Mouse (Mus musculus): ENCODE results near the gene Ogdh.
A peak's percentile ranks its signal among the peaks of the same experiment; 100 is the strongest.
"Not testable (repeated sequence)": the region's sequence is repeated elsewhere in the genome, so short reads cannot be mapped to it uniquely, and the experiment has no call there.

The Ogdh gene

GRCm38 (mm10) chr11:6365885-6366284 is 74.5 kb downstream of the Ogdh start:
- DNase-seq (ENCODE audit: low read depth, low spot score), result peak; percentile 91

- DNase-seq (ENCODE audit: low read depth, low spot score), result no peak
These were observed 75.0 kb downstream of the Ogdh start for GRCm38 (mm10) chr11:6366434-6366833.

- no peak for DNase-seq (ENCODE audit: low read depth, low spot score)
These were observed 75.7 kb downstream of the Ogdh start for GRCm38 (mm10) chr11:6367156-6367555.

GRCm38 (mm10) chr11:6367986-6368385 is 76.6 kb downstream of the Ogdh start:
- DNase-seq (ENCODE audit: low read depth, low spot score), result not testable (repeated sequence)

- no peak for DNase-seq (ENCODE audit: low read depth, low spot score)
These were observed 80.1 kb downstream of the Ogdh start for GRCm38 (mm10) chr11:6371376-6372155.

- DNase-seq (ENCODE audit: low read depth, low spot score), result no peak
These were observed 81.4 kb downstream of the Ogdh start for GRCm38 (mm10) chr11:6372784-6373183.

GRCm38 (mm10) chr11:6380916-6381315 is 89.5 kb downstream of the Ogdh start:
- DNase-seq (ENCODE audit: low read depth, low spot score), result no peak

- no peak for DNase-seq (ENCODE audit: low read depth, low spot score)
These were observed 96.8 kb downstream of the Ogdh start for GRCm38 (mm10) chr11:6388126-6388725.

GRCm38 (mm10) chr11:6388726-6389413 is 97.4 kb downstream of the Ogdh start, which contains the start of gene Zmiz2:
Gene Zmiz2, plus strand, starts transcription at chr11:6389074.
- peak; percentile 96 for DNase-seq (ENCODE audit: low read depth, low spot score)

- DNase-seq (ENCODE audit: low read depth, low spot score), result peak; percentile 50
These were observed 98.1 kb downstream of the Ogdh start for GRCm38 (mm10) chr11:6389483-6389921.

- DNase-seq (ENCODE audit: low read depth, low spot score), result no peak
These were observed 99.1 kb downstream of the Ogdh start for GRCm38 (mm10) chr11:6390376-6391053.

GRCm38 (mm10) chr11:6391516-6392276 is 100.3 kb downstream of the Ogdh start:
- DNase-seq (ENCODE audit: low read depth, low spot score), result peak; percentile 75

- DNase-seq (ENCODE audit: low read depth, low spot score), result no peak
These were observed 101.4 kb downstream of the Ogdh start for GRCm38 (mm10) chr11:6392857-6393256.

GRCm38 (mm10) chr11:6393866-6394265 is 102.4 kb downstream of the Ogdh start:
- no peak for DNase-seq (ENCODE audit: low read depth, low spot score)

- no peak for DNase-seq (ENCODE audit: low read depth, low spot score)
These were observed 104.1 kb downstream of the Ogdh start for GRCm38 (mm10) chr11:6395565-6395964.

- no peak for DNase-seq (ENCODE audit: low read depth, low spot score)
These were observed 106.7 kb downstream of the Ogdh start for GRCm38 (mm10) chr11:6398141-6398540.

GRCm38 (mm10) chr11:6402515-6403510 is 111.4 kb downstream of the Ogdh start:
- peak; percentile 80 for DNase-seq (ENCODE audit: low read depth, low spot score)

GRCm38 (mm10) chr11:6403830-6404405 is 112.5 kb downstream of the Ogdh start:
- DNase-seq (ENCODE audit: low read depth, low spot score), result no peak
